Mouse (Mus musculus): ENCODE results near the gene Parp11. TPM values are rescaled to one million over a fixed set of nuclear protein-coding genes. Genes with fewer than 3 reads are reported as not detected.

The Parp11 gene
- polyA plus RNA-seq, 1 experiment = 27.7 TPM

- Histone ChIP-seq H3K4me1 (ENCODE audit: control insufficient read depth, insufficient read depth, low read length) (no peaks in the 10 kb centered on the region), H3K27ac (ENCODE audit: control insufficient read depth, insufficient read depth, low read depth, low read length, poor library complexity) (no peak overlapping the region), H3K4me3 (replicated peaks; ENCODE audit: control insufficient read depth, low read depth, low read length) (no peak overlapping the region)
- TF ChIP-seq CTCF (IDR thresholded peaks at IDR 0.05; ENCODE audit: control insufficient read depth, insufficient read depth, low read length) = no peak
- no peak for TF ChIP-seq POLR2A (IDR thresholded peaks at IDR 0.05; ENCODE audit: borderline replicate concordance, control insufficient read depth, low read depth, low read length)
- 47% methylated on average over 2 of the region's 2 CpGs for WGBS
Measured at GRCm38 (mm10) chr6:127420115-127420514, 26.5 kb upstream of the Parp11 start.

DNA sequence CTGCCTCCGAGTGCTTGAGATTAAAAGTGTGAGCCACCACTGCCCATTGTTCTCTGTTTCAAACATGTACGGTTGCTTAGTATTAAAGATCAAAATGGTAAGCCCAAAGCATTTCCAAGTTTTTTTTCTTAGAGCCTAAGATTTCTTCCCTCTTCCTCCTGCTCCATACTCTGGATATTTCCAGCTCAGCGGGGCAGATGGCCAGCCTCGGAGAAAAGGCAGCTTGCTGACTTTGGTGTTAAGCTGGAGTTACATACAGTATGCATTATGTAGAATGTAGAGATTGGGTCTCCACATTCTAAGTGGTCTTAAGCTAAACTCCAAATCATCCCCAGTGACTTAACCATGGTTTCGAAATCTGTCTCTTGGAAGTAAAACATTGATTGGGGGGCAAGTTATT, 21.5 kb upstream of the Parp11 start:
- WGBS = 83% methylated on average over 5 of the region's 5 CpGs
- H3K4me1 ChIP-seq (ENCODE audit: control insufficient read depth, insufficient read depth, low read length) = no peaks in the 10 kb centered on the region
- no peak for TF ChIP-seq POLR2A (IDR thresholded peaks at IDR 0.05; ENCODE audit: borderline replicate concordance, control insufficient read depth, low read depth, low read length)
- no peak overlapping the region for H3K27ac ChIP-seq (ENCODE audit: control insufficient read depth, insufficient read depth, low read depth, low read length, poor library complexity)
- no peak overlapping the region for H3K4me3 ChIP-seq (replicated peaks; ENCODE audit: control insufficient read depth, low read depth, low read length)

- Histone ChIP-seq H3K4me3 (replicated peaks; ENCODE audit: control insufficient read depth, low read depth, low read length) (no peak overlapping the region), H3K4me1 (ENCODE audit: control insufficient read depth, insufficient read depth, low read length) (no peaks in the 10 kb centered on the region), H3K27ac (ENCODE audit: control insufficient read depth, insufficient read depth, low read depth, low read length, poor library complexity) (no peak overlapping the region)
- WGBS = 74% methylated on average over 7 of the region's 7 CpGs
- no peak for TF ChIP-seq CTCF (IDR thresholded peaks at IDR 0.05; ENCODE audit: control insufficient read depth, insufficient read depth, low read length)
- TF ChIP-seq POLR2A (IDR thresholded peaks at IDR 0.05; ENCODE audit: borderline replicate concordance, control insufficient read depth, low read depth, low read length) = no peak
Measured at GRCm38 (mm10) chr6:127430716-127431115, 15.9 kb upstream of the Parp11 start.

DNA sequence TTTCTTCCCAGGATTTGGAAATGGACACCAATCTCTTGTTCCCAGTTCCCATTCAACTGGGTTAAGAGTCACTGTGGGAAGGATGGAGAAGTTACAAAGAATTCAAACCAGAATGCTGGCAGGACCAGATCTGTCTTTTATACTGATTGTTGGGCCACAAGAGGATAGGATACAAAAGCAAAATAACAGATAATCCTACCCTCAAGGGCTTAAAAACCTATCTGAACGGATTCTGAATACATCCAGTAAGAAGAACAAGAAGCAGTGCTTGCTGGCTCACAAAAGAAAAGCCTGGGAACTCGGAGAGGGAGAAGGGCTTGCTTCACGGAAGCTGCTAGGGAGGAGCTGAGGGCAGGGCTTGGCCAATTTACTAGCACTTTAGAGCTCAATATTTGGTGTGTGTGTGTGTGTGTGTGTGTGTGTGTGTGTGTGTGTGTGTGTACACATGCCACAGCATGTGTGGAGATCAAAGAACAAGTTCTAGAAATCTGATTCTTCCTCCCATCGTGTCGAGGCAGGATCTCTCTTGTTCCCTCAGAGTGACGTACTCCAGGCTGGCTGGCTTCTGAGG, 15.4 kb upstream of the Parp11 start:
- H3K4me1 ChIP-seq (ENCODE audit: control insufficient read depth, insufficient read depth, low read length) = no peaks in the 10 kb centered on the region
- WGBS = 78% methylated on average over 6 of the region's 6 CpGs
- H3K4me3 ChIP-seq (replicated peaks; ENCODE audit: control insufficient read depth, low read depth, low read length) = no peak overlapping the region
- no peak overlapping the region for H3K27ac ChIP-seq (ENCODE audit: control insufficient read depth, insufficient read depth, low read depth, low read length, poor library complexity)
- TF ChIP-seq CTCF (IDR thresholded peaks at IDR 0.05; ENCODE audit: control insufficient read depth, insufficient read depth, low read length) (no peak), POLR2A (IDR thresholded peaks at IDR 0.05; ENCODE audit: borderline replicate concordance, control insufficient read depth, low read depth, low read length) (no peak)

- WGBS = 42% methylated on average over 9 of the region's 9 CpGs
Measured at GRCm38 (mm10) chr6:127433886-127434647, 12.6 kb upstream of the Parp11 start.

DNA sequence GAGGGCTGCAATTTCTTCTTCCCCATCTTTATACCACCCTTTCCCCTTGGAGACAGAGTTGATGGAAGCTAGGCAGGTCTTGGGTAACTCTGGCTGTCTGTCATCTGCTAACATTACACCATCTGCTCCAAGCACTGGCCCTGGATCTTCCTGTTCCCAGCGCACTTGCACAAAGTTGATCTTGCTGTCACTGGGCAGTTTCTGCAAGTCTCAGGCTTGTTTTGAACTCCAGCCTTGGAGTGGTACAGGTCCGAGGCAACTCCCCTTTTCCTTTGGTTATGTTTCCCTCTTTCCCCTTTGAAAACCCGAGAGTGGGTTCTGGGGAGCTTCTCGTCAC, 12.0 kb upstream of the Parp11 start:
- WGBS = 55% methylated on average over 4 of the region's 4 CpGs
- Histone ChIP-seq H3K4me1 (ENCODE audit: control insufficient read depth, insufficient read depth, low read length) (no peaks in the 10 kb centered on the region), H3K27ac (ENCODE audit: control insufficient read depth, insufficient read depth, low read depth, low read length, poor library complexity) (no peak overlapping the region), H3K4me3 (replicated peaks; ENCODE audit: control insufficient read depth, low read depth, low read length) (no peak overlapping the region)
- no peak for TF ChIP-seq POLR2A (IDR thresholded peaks at IDR 0.05; ENCODE audit: borderline replicate concordance, control insufficient read depth, low read depth, low read length)
- no peak for TF ChIP-seq CTCF (IDR thresholded peaks at IDR 0.05; ENCODE audit: control insufficient read depth, insufficient read depth, low read length)

More at GRCm38 (mm10) chr6:127433886-127434647, 12.6 kb upstream of the Parp11 start:
- H3K27ac ChIP-seq (ENCODE audit: control insufficient read depth, insufficient read depth, low read depth, low read length, poor library complexity) = no peak overlapping the region
- no peak for TF ChIP-seq POLR2A (IDR thresholded peaks at IDR 0.05; ENCODE audit: borderline replicate concordance, control insufficient read depth, low read depth, low read length)
- TF ChIP-seq CTCF (IDR thresholded peaks at IDR 0.05; ENCODE audit: control insufficient read depth, insufficient read depth, low read length) = no peak
- no peak overlapping the region for H3K4me3 ChIP-seq (replicated peaks; ENCODE audit: control insufficient read depth, low read depth, low read length)
- no peaks in the 10 kb centered on the region for H3K4me1 ChIP-seq (ENCODE audit: control insufficient read depth, insufficient read depth, low read length)

DNA sequence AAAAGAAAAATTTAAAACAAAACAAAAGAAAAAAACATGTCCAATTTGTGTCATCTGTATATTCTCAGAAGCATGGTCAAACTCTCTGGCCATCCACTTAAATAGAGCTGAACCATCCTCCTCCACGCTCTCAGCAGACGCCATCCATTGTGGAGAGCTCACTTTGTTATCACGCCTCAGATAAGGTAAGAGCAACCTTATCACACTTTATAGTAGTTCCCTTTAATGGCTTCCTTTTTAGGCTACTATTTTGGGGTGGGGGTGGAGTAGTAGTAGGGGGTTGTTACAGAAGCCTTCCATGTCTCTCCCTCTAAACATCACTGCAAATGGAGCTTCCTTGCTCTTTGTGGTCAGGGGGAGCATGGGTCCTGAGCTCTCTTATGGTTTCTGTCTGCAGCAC, 7.6 kb upstream of the Parp11 start:
- 55% methylated on average over 3 of the region's 3 CpGs for WGBS
- Histone ChIP-seq H3K4me1 (ENCODE audit: control insufficient read depth, insufficient read depth, low read length) (no peaks in the 10 kb centered on the region), H3K27ac (ENCODE audit: control insufficient read depth, insufficient read depth, low read depth, low read length, poor library complexity) (no peak overlapping the region), H3K4me3 (replicated peaks; ENCODE audit: control insufficient read depth, low read depth, low read length) (no peak overlapping the region)
- TF ChIP-seq CTCF (IDR thresholded peaks at IDR 0.05; ENCODE audit: control insufficient read depth, insufficient read depth, low read length) = no peak
- TF ChIP-seq POLR2A (IDR thresholded peaks at IDR 0.05; ENCODE audit: borderline replicate concordance, control insufficient read depth, low read depth, low read length) = no peak

DNA sequence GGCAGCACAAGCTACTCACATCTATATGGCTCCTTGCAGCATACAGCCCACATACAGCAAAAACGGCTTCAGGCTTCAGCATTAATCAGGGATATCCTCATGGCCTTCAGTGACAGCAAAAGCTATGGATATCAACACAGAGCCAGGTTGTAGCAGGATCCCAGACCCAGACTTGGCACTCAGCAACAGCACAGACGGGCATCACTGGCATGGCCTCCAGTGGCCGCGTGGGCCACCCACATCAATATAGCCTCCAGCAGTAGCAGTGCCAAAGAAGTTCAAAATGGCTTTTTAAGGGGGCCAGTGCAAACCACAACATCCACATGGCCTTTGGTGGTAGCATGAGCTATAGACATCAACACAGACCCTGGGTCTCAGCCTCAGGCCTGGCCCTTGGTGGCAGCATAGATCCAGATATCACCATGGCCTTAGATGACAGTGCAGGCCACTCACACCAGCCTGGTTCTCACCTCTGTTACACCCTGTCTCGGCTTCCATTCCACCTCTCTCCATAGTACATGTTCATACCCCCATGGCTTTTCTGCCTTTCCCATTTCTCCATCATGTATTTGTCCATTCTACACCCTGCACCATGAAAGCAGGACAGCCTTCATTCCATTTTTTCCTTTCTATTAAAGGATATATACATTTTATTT, 7.0 kb upstream of the Parp11 start:
- no peak overlapping the region for H3K27ac ChIP-seq (ENCODE audit: control insufficient read depth, insufficient read depth, low read depth, low read length, poor library complexity)
- no peaks in the 10 kb centered on the region for H3K4me1 ChIP-seq (ENCODE audit: control insufficient read depth, insufficient read depth, low read length)
- H3K4me3 ChIP-seq (replicated peaks; ENCODE audit: control insufficient read depth, low read depth, low read length) = no peak overlapping the region
- 87% methylated on average over 5 of the region's 5 CpGs for WGBS
- TF ChIP-seq POLR2A (IDR thresholded peaks at IDR 0.05; ENCODE audit: borderline replicate concordance, control insufficient read depth, low read depth, low read length) = no peak
- no peak for TF ChIP-seq CTCF (IDR thresholded peaks at IDR 0.05; ENCODE audit: control insufficient read depth, insufficient read depth, low read length)

Measured in bone marrow, adult 2 months (tissue).